Mouse (Mus musculus) C2C12 (cell line): Measurements from ENCODE around the gene Cdk17. TPM values are rescaled to one million over a fixed set of nuclear protein-coding genes. Genes with fewer than 3 reads are reported as not detected.
A peak's percentile ranks its signal among the peaks of the same experiment; 100 is the strongest.
"Not testable (repeated sequence)": the region's sequence is repeated elsewhere in the genome, so short reads cannot be mapped to it uniquely, and the experiment has no call there.

Source experiments
- H3K27me3 ChIP-seq: one replicate; pipeline ENCODE4 v1.6.1; 2011; ENCODE audit not compliant: control insufficient read depth, insufficient read depth, insufficient read length
- H3K36me3 ChIP-seq: one replicate; pipeline ENCODE4 v1.6.1; 2011; ENCODE audit not compliant: control insufficient read depth, insufficient read depth
- H3K4me3 ChIP-seq: one replicate; pipeline ENCODE4 v1.5.1; 2011; ENCODE audit warnings: mild to moderate bottlenecking, control low read depth; ENCODE audit not compliant: poor library complexity, insufficient read depth, severe bottlenecking
- H3K79me2 ChIP-seq: one replicate; pipeline ENCODE4 v1.6.1; 2011; ENCODE audit not compliant: control insufficient read depth, insufficient read depth
- H3K79me3 ChIP-seq: one replicate; pipeline ENCODE4 v1.6.1; 2011; ENCODE audit warnings: low read depth, control low read depth
- H3ac ChIP-seq: one replicate; pipeline ENCODE3; 2011; ENCODE audit warnings: low read depth; ENCODE audit not compliant: control insufficient read depth, insufficient read length
- CEBPB ChIP-seq: IDR thresholded peaks from one replicate; pipeline ENCODE4 v1.6.1; 2011; ENCODE audit warnings: low read depth, mild to moderate bottlenecking, control low read depth, moderate library complexity
- CTCF ChIP-seq: IDR thresholded peaks from one replicate; pipeline ENCODE4 v1.5.1; 2011; ENCODE audit not compliant: control insufficient read depth, insufficient read depth, insufficient read length
- FOSL1 ChIP-seq: IDR thresholded peaks from one replicate; pipeline ENCODE4 v1.8.0; 2011; ENCODE audit warnings: mild to moderate bottlenecking, low read length; ENCODE audit not compliant: poor library complexity, insufficient read depth, severe bottlenecking
- MAX ChIP-seq: IDR thresholded peaks from one replicate; pipeline ENCODE4 v1.6.1; 2011; ENCODE audit warnings: mild to moderate bottlenecking, control low read depth
- MYOD1 ChIP-seq: IDR thresholded peaks from one replicate; pipeline ENCODE4 v1.6.1; 2011; ENCODE audit warnings: low read depth; ENCODE audit not compliant: control insufficient read depth, insufficient read length
- MYOG ChIP-seq: IDR thresholded peaks from one replicate; pipeline ENCODE4 v1.6.1; 2011; ENCODE audit not compliant: control insufficient read depth, insufficient read length; ENCODE audit errors: extremely low read depth
- USF1 ChIP-seq: IDR thresholded peaks from one replicate; pipeline ENCODE4 v1.6.1; 2011; ENCODE audit warnings: low read depth, mild to moderate bottlenecking, control low read depth, moderate library complexity
- polyA plus RNA-seq: library from polyadenylated mRNA; unstranded; fragments of >200 nt; fragmentation: generic; extraction: Trizol; gene quantifications from one replicate; pipeline ENCODE4 v1.2.1, GENCODE M21; 2012; ENCODE audit warnings: missing spikeins

The Cdk17 gene
- polyA plus RNA-seq, 1 experiment, result 7.4 TPM

DNA sequence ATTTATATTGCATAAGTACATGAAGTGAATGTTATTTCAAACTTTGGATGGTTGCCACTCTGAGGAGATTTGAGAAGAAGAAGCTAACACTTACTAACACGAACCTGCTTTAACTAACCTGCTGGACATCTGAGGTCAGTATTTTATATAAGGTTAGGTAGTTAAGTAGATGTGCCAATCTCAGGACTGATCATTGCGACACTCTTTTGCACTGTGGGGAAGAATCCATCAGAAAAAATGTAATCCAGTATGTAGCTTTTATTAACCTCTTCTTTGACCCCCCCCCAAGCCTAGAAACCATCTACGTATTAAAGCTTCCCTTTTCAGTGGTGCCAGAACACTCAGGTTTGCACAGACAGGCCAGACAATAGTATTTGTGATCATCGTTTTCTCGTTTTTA is 8.0 kb upstream of the Cdk17 start:
- H3K36me3 ChIP-seq, result no peaks in the 10 kb centered on the region
- H3ac ChIP-seq, result no peak overlapping the region
- H3K79me3 ChIP-seq, result no peaks in the 10 kb centered on the region
- H3K4me3 ChIP-seq, result no peak overlapping the region
- TF ChIP-seq FOSL1 (no peak), USF1 (no peak), MYOD1 (no peak), MAX (no peak), CEBPB (no peak), CTCF (no peak)
- H3K79me2 ChIP-seq, result no peaks in the 10 kb centered on the region
- H3K27me3 ChIP-seq, result no peaks in the 10 kb centered on the region

DNA sequence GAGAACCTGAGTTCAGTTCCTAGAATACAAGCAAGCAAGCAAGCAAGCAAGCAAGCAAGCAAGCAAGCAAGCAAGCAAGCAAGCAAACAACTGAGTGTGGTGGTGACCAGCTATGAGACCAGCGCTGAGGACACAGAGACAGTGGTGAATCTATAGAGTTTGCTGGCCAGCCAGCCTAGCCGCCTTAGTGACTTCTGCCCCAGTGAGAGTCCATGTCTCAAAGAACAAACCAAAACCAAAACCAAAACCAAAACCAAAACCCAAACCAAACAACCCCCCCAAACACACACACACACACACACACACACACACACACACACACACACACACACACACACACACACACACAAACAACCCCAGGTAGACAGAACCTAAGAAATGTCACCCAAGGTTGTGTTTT is 7.3 kb upstream of the Cdk17 start:
- H3ac ChIP-seq, H3K79me3 ChIP-seq, H3K4me3 ChIP-seq, H3K79me2 ChIP-seq, H3K27me3 ChIP-seq, H3K36me3 ChIP-seq: not testable (repeated sequence)

DNA sequence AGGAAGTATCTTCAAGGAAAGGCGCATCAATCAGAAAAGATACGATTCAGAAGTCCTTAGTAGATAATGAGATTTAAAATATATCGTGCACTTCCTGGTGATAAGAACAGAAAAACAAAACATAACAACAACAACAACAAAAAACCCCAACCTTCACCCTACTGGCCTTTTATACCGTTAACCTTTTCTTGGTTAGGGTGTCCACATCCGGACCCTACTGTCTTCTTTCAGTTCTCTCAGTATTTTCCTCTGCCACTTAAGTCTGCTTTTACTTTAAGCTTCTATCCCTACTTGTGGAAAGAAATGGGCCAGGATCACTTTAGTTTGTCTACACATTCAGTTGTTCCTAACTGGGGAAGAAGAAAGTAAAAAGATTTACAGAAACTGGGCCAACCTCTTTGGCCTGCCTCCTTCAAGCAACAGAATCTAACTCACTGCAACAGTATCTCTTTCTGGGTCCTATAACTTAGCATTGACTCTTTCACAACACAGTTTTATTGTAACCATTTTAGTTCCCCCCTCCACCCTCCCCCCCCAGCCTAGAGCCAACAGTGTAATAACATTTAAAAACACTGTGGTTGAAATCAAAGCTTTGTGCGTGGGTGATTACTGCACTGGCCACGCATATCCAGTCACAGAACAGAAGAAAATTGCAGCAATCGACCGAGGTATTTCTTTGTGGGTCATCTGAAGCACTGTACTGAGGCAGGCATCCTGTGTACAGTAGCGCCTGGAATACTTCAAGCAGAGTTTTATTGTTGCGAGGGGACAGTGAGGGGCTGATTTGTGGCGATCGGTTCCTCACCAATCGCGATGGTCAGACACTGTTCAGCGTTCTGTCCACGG is 801 bp upstream of the Cdk17 start:
- peak overlapping the region; percentile 71 for H3ac ChIP-seq
- H3K79me2 ChIP-seq, result peaks cover 41% of the 10 kb centered on the region
- H3K4me3 ChIP-seq, result peak overlapping the region; percentile 91
- TF ChIP-seq USF1, result no peak
- no peaks in the 10 kb centered on the region for H3K27me3 ChIP-seq
- no peaks in the 10 kb centered on the region for H3K36me3 ChIP-seq
- H3K79me3 ChIP-seq, result peaks cover 37% of the 10 kb centered on the region

DNA sequence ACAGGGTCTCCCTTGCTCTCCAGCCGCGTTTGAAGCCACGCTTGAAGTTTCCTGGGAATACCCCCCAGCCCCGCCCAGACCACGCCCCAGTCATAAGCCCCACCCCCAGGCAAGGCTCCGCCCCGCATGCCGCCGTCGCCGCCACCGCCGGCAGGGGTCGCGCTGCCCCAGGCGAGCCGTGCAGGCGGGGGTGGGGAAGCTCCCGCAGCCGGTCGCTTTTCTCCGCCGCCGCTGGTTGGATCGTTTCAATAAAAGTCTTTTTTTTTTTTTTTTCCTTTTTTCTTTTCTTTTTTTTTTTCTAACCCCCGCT is 223 bp upstream of the Cdk17 start:
- Histone ChIP-seq H3K79me3 (peaks cover 43% of the 10 kb centered on the region), H3ac (peak overlapping the region; percentile 99), H3K4me3 (peak overlapping the region; percentile 91), H3K27me3 (no peaks in the 10 kb centered on the region), H3K36me3 (no peaks in the 10 kb centered on the region), H3K79me2 (peaks cover 47% of the 10 kb centered on the region)
- TF ChIP-seq MAX (peak; percentile 13), CTCF (peak; percentile 91), CEBPB (no peak), USF1 (no peak), FOSL1 (no peak), MYOD1 (no peak), MYOG (no peak)

DNA sequence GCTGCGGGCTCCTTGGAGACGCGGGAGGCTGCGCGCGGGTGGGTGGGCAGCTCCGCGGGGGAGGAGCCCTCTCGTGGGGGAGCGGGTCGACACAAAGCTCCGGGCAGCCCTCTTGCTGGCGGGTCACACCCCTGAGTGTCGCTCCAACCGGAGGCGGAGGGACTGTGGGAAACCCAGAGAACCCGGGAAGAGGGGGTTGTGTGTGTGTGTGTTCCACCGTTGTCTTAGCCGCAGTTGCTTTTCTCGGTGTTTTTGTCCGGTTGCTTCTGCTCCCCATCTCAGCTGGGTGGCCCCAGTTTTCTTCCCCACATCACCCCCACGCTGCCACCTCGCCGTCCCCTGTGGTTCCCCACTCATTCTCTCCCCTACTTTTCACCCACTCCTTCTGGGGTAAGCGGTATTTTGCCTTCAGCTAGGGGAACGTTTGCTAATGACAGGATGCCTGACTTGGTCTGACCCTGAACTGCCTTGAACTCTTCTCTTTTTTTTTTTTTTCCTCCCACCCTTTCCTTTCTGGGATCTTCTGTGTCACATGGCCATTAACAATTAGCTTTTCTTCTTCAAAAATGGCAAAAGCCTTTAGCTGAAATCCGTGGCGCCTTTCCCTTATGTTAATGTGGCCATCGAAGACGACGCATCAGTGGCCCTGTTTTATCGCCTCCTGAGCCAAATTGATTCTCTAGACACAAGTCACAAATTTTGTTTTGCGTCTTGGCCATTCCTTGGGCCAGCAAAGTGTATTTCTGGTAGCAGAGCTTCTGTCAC is 1.0 kb downstream of the Cdk17 start:
- peaks cover 59% of the 10 kb centered on the region for H3K79me2 ChIP-seq
- TF ChIP-seq MYOG (no peak), CEBPB (no peak), USF1 (peak; percentile 74), CTCF (no peak), MAX (no peak), MYOD1 (no peak)
- no peaks in the 10 kb centered on the region for H3K36me3 ChIP-seq
- H3K4me3 ChIP-seq, result peak overlapping the region; percentile 91
- peak overlapping the region; percentile 99 for H3ac ChIP-seq
- peaks cover 55% of the 10 kb centered on the region for H3K79me3 ChIP-seq
- no peaks in the 10 kb centered on the region for H3K27me3 ChIP-seq

DNA sequence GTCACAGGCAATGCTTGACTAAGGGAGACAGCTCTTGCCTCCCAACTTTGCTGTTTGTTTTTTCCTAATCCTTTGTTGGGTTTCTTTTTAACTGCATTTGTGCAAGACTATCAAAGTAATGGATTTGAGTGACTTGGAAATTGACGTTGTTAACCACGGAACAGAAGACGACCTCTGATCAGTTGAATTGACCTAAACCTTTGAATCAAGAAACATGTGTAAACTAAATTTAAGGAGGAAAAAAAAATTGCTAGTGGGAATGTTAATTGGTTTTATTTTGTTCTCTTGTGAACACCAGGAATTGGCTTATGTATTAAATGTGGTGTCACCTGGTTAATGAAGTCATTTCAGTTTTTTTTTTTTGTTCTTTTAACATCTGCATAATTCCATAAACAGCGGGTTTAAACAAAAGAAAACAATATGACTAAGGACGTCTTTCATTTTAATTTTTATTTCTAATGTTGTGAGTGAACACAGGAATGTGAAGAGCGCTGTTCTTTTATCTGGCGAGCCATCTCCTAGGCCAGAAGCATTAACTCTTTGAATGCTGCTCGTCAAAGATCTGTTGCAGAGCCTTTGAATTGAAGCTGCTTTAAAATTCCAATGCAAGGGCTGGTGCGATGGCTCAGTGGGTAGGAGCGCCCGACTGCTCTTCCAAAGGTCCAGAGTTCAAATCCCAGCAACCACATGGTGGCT is 1.7 kb downstream of the Cdk17 start:
- Histone ChIP-seq H3K27me3 (no peaks in the 10 kb centered on the region), H3K79me3 (peaks cover 62% of the 10 kb centered on the region), H3ac (peak overlapping the region; percentile 99), H3K36me3 (no peaks in the 10 kb centered on the region), H3K4me3 (peak overlapping the region; percentile 91), H3K79me2 (peaks cover 66% of the 10 kb centered on the region)
- TF ChIP-seq MYOG (no peak), FOSL1 (no peak), CTCF (no peak), CEBPB (no peak)
